13 mouse cellular contexts compared by ENCODE assay signal in genomic region chr13:113696838-113697321, GRCm38 (mm10). TPM values are rescaled to one million over a fixed set of nuclear protein-coding genes. Genes with fewer than 3 reads are reported as not detected.
A peak's percentile ranks its signal among the peaks of the same experiment; 100 is the strongest.
DNase-seq lines count a peak whose midpoint lies in the region; ATAC-seq and TF ChIP-seq lines count a peak whose summit lies in the region.
"Had no signal": no experiment of that assay in that cellular context is flagged by ENCODE, and none has a peak within 500 bp of the region (broad histone marks: within the 10 kb centered on the region; RNA-seq: fewer than 3 reads in every experiment).

No protein-coding gene starts in this region.

- peak; percentile 31 for DNase-seq in kidney, adult 2 months
- no peak for DNase-seq in kidney, adult 8-10 months
- DNase-seq in midbrain, embryonic 14.5 days: peak; percentile 63
- DNase-seq in midbrain, embryonic 11.5 days (ENCODE audit: low spot score, missing footprints): no peak
- peak; percentile 62 for DNase-seq in brain, embryonic 18.5 days (ENCODE audit: low read depth, low spot score)
- peak; percentile 39 for DNase-seq in kidney, postnatal 10 days
- no peak for DNase-seq in urinary bladder, adult 2 months (ENCODE audit: low spot score)
- DNase-seq: adrenal gland, postnatal 14 days; cerebellum, adult 11 months; liver had no signal

- H3K27me3 ChIP-seq in kidney, adult 2 months (replicated peaks; ENCODE audit: control insufficient read depth, insufficient read depth, low read length): no peaks in the 10 kb centered on the region; the same call in 1 of the 2 replicates
- H3K27me3 ChIP-seq in midbrain, embryonic 14.5 days (ENCODE audit: control insufficient read depth, insufficient read depth, low read length): no peaks in the 10 kb centered on the region
- no peaks in the 10 kb centered on the region for H3K27me3 ChIP-seq in midbrain, embryonic 11.5 days (ENCODE audit: control insufficient read depth, insufficient read depth, low read length)
- H3K27me3 ChIP-seq: CH12.LX; embryonic facial prominence, embryonic 15.5 days had no signal

- no peak for TF ChIP-seq CTCF in kidney, adult 2 months (conservative IDR thresholded peaks at IDR 0.05; ENCODE audit: insufficient read depth, insufficient read length, low read depth, low read length)

- 0 out of 2 replicates have a peak, but pooled peaks cover 5% of the 10 kb centered on the region for H3K9me3 ChIP-seq in midbrain, embryonic 14.5 days (ENCODE audit: control insufficient read depth, low read length)
- no peaks in the 10 kb centered on the region for H3K9me3 ChIP-seq in midbrain, embryonic 11.5 days (ENCODE audit: control insufficient read depth, low read length)
- H3K9me3 ChIP-seq: embryonic facial prominence, embryonic 15.5 days had no signal

- no peak overlapping the region for H3K9ac ChIP-seq in midbrain, embryonic 14.5 days (replicated peaks; ENCODE audit: low read length)
- no peak overlapping the region for H3K9ac ChIP-seq in midbrain, embryonic 11.5 days (ENCODE audit: low read length)
- H3K9ac ChIP-seq: embryonic facial prominence, embryonic 15.5 days had no signal

- H3K4me1 ChIP-seq in kidney, adult 2 months (ENCODE audit: control insufficient read depth, insufficient read depth, low read length): peaks cover 5% of the 10 kb centered on the region
- peaks cover 10% of the 10 kb centered on the region for H3K4me1 ChIP-seq in midbrain, embryonic 14.5 days (ENCODE audit: control insufficient read depth, insufficient read depth, low read length)
- peaks cover 4% of the 10 kb centered on the region for H3K4me1 ChIP-seq in midbrain, embryonic 11.5 days (ENCODE audit: control insufficient read depth, insufficient read depth, low read length)
- H3K4me1 ChIP-seq: embryonic facial prominence, embryonic 15.5 days had no signal

- H3K27ac ChIP-seq in kidney, adult 2 months (ENCODE audit: insufficient read depth, low read depth, low read length): no peak overlapping the region
- H3K27ac ChIP-seq in midbrain, embryonic 14.5 days (replicated peaks; ENCODE audit: low read depth, low read length): no peak overlapping the region
- H3K27ac ChIP-seq in midbrain, embryonic 11.5 days (ENCODE audit: low read depth, low read length): no peak overlapping the region
- H3K27ac ChIP-seq: embryonic facial prominence, embryonic 15.5 days; left cerebral cortex, adult 2 months had no signal

- H3K4me2 ChIP-seq in midbrain, embryonic 14.5 days (ENCODE audit: low read length): no peak overlapping the region
- no peak overlapping the region for H3K4me2 ChIP-seq in midbrain, embryonic 11.5 days
- H3K4me2 ChIP-seq: embryonic facial prominence, embryonic 15.5 days had no signal

- TF ChIP-seq POLR2A in kidney, adult 2 months (IDR thresholded peaks at IDR 0.05; ENCODE audit: low read depth, low read length): no peak

- 33% methylated on average over 4 of the region's 4 CpGs for WGBS in kidney, adult 2 months
- 45% methylated on average over 4 of the region's 4 CpGs for WGBS in midbrain, embryonic 14.5 days
- 76% methylated on average over 4 of the region's 4 CpGs for WGBS in midbrain, embryonic 11.5 days

- H3K4me3 ChIP-seq in kidney, adult 2 months (ENCODE audit: insufficient read depth, low read depth, low read length): no peak overlapping the region
- no peak overlapping the region for H3K4me3 ChIP-seq in midbrain, embryonic 14.5 days (replicated peaks; ENCODE audit: low read depth, low read length)
- H3K4me3 ChIP-seq in midbrain, embryonic 11.5 days (ENCODE audit: low read depth, low read length): no peak overlapping the region
- H3K4me3 ChIP-seq: embryonic facial prominence, embryonic 15.5 days; left cerebral cortex, adult 2 months had no signal

- no peak; the same call in 1 of the 2 replicates for ATAC-seq in midbrain, embryonic 14.5 days (ENCODE audit: low FRiP score, low TSS enrichment)
- ATAC-seq in midbrain, embryonic 11.5 days (ENCODE audit: low FRiP score): no peak

- H3K36me3 ChIP-seq in kidney, adult 2 months (ENCODE audit: control insufficient read depth, insufficient read depth, low read length): no peaks in the 10 kb centered on the region
- H3K36me3 ChIP-seq in midbrain, embryonic 14.5 days (ENCODE audit: control insufficient read depth, insufficient read depth, low read length): no peaks in the 10 kb centered on the region
- H3K36me3 ChIP-seq in midbrain, embryonic 11.5 days (ENCODE audit: control insufficient read depth, insufficient read depth, low read length): no peaks in the 10 kb centered on the region
- H3K36me3 ChIP-seq: embryonic facial prominence, embryonic 15.5 days had no signal

RNA-seq across cellular contexts. Expression of gene Hspb3, which starts 33.4 kb away (rescaled TPM):
- polyA plus RNA-seq in kidney, adult 2 months (2012; rRNA removed): 0.55 TPM in 1 of 2 replicates, not detected in the other
- 0.29 TPM in 1 of 2 replicates, not detected in the other for polyA plus RNA-seq in midbrain, embryonic 14.5 days (2014; fragmentation: Nextera tagmentation; extraction: Ambion mirVana)
- polyA plus RNA-seq in midbrain, embryonic 11.5 days (2014; fragmentation: Nextera tagmentation; extraction: Ambion mirVana): not detected in 2 replicates
- polyA plus RNA-seq in urinary bladder, adult 2 months (2012; rRNA removed): not detected in 2 replicates

Comparison
In these comparisons a context has a peak if more than half of its experiments do, and no peak if none do; other contexts are left out.
1. DNase-seq: peak in kidney, adult 2 months (single experiment), midbrain, embryonic 14.5 days (single experiment), brain, embryonic 18.5 days (single experiment) and kidney, postnatal 10 days (single experiment); none in kidney, adult 8-10 months (0 of 2), midbrain, embryonic 11.5 days (single experiment) and urinary bladder, adult 2 months (single experiment).